Mouse (Mus musculus): ENCODE data around the gene Ppp2r2d.
A peak's percentile ranks its signal among the peaks of the same experiment; 100 is the strongest.

DNA sequence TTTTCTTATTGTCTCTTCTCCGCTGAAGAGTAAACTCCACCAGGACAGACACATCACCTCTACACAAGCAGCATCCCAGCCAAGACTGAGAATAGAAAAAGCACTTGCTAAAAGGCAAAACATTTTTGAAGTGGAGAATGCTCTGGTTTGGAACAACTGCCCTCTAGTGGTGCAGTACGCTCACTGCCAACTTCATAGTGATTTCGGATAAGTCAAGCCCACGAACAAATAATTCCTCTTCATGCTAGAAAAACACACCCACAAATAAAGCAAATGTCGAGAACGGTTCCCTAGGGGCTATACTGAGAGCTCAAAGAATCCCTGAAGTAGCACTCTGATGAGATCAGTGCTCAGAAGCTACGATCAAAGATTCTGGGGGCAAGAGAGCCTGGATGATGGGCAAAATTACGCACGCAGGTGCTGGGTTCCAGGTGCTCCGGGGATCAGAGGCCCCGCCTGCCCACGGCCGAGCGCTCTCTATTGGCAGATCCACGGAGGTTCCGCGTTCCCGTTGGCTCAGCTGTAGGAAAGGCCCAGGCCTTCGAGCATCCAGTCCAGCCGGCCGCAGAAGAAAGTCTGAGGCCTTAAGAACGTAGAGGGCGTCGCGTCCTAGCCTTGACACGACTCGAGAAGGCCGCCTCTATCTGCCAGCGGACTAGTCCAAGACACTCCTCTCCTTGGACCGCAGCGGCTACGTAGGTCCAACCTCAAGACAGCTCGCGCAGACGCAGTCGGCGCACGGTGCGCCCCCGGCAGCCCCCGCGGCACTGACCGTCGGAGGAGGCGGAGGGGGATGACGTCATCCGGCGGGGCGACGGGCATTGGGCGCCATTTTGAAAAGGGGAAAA is at the start of gene Ppp2r2d, which contains the start of gene Mapk1ip1:
- TF ChIP-seq CTCF (IDR thresholded peaks at IDR 0.05; ENCODE audit: borderline replicate concordance, extremely low read depth, insufficient read depth, insufficient read length) (peak; percentile 83), POLR2A (IDR thresholded peaks at IDR 0.05; ENCODE audit: borderline replicate concordance, extremely low read depth, insufficient read depth, insufficient read length, poor library complexity, severe bottlenecking) (peak; percentile 48; the same call in 1 of the 2 replicates)

Measured in brain, embryonic 14.5 days (tissue).